Mouse (Mus musculus): Measurements from ENCODE around the gene Fgfr1op2.
A peak's percentile ranks its signal among the peaks of the same experiment; 100 is the strongest.
"Not testable (repeated sequence)": the region's sequence is repeated elsewhere in the genome, so short reads cannot be mapped to it uniquely, and the experiment has no call there.

Fgfr1op2 gene

GRCm38 (mm10) chr6:146576903-146577302 lies at the start of gene Fgfr1op2:
Fgfr1op2 (plus strand) TSS chr6:146577203.
- DNase-seq (ENCODE audit: low spot score) = no peak

- DNase-seq (ENCODE audit: low spot score) = no peak
These were observed 49.5 kb upstream of the Fgfr1op2 start for GRCm38 (mm10) chr6:146527537-146527936.

- DNase-seq (ENCODE audit: low spot score) = no peak
These were observed 46.6 kb upstream of the Fgfr1op2 start for GRCm38 (mm10) chr6:146530363-146530762.

- DNase-seq (ENCODE audit: low spot score) = peak; percentile 70
These were observed 46.2 kb upstream of the Fgfr1op2 start for GRCm38 (mm10) chr6:146530769-146531168.

GRCm38 (mm10) chr6:146533146-146533545 lies 43.9 kb upstream of the Fgfr1op2 start:
- no peak for DNase-seq (ENCODE audit: low spot score)

- no peak for DNase-seq (ENCODE audit: low spot score)
These were observed 41.5 kb upstream of the Fgfr1op2 start for GRCm38 (mm10) chr6:146535501-146535900.

- DNase-seq (ENCODE audit: low spot score) = no peak
These were observed 39.9 kb upstream of the Fgfr1op2 start for GRCm38 (mm10) chr6:146537111-146537510.

GRCm38 (mm10) chr6:146538071-146538470 lies 38.9 kb upstream of the Fgfr1op2 start:
- no peak for DNase-seq (ENCODE audit: low spot score)

GRCm38 (mm10) chr6:146538661-146539060 lies 38.3 kb upstream of the Fgfr1op2 start:
- DNase-seq (ENCODE audit: low spot score) = no peak

- DNase-seq (ENCODE audit: low spot score) = no peak
These were observed 36.6 kb upstream of the Fgfr1op2 start for GRCm38 (mm10) chr6:146540386-146540785.

- DNase-seq (ENCODE audit: low spot score) = no peak
These were observed 32.4 kb upstream of the Fgfr1op2 start for GRCm38 (mm10) chr6:146544622-146545021.

- no peak for DNase-seq (ENCODE audit: low spot score)
These were observed 31.6 kb upstream of the Fgfr1op2 start for GRCm38 (mm10) chr6:146545289-146545865.

GRCm38 (mm10) chr6:146550421-146550820 lies 26.6 kb upstream of the Fgfr1op2 start:
- no peak for DNase-seq (ENCODE audit: low spot score)

GRCm38 (mm10) chr6:146551326-146551725 lies 25.7 kb upstream of the Fgfr1op2 start:
- no peak for DNase-seq (ENCODE audit: low spot score)

GRCm38 (mm10) chr6:146562461-146562860 lies 14.5 kb upstream of the Fgfr1op2 start:
- DNase-seq (ENCODE audit: low spot score) = not testable (repeated sequence)

GRCm38 (mm10) chr6:146572073-146572472 lies 4.9 kb upstream of the Fgfr1op2 start:
- no peak for DNase-seq (ENCODE audit: low spot score)

- peak; percentile 99 for DNase-seq (ENCODE audit: low spot score)
These were observed 507 bp downstream of the Fgfr1op2 start, which contains the start of gene Ints13 for GRCm38 (mm10) chr6:146577310-146578109. Ints13 (minus strand) TSS chr6:146577835.

GRCm38 (mm10) chr6:146578111-146578531 lies 1.1 kb downstream of the Fgfr1op2 start:
- peak; percentile 60 for DNase-seq (ENCODE audit: low spot score)

- peak; percentile 19 for DNase-seq (ENCODE audit: low spot score)
These were observed 1.6 kb downstream of the Fgfr1op2 start for GRCm38 (mm10) chr6:146578586-146578985.

- DNase-seq (ENCODE audit: low spot score) = no peak
These were observed 3.5 kb downstream of the Fgfr1op2 start for GRCm38 (mm10) chr6:146580381-146580926.

- DNase-seq (ENCODE audit: low spot score) = no peak
These were observed 6.5 kb downstream of the Fgfr1op2 start for GRCm38 (mm10) chr6:146583366-146584046.

- DNase-seq (ENCODE audit: low spot score) = no peak
These were observed 8.1 kb downstream of the Fgfr1op2 start for GRCm38 (mm10) chr6:146585134-146585533.
